Mouse (Mus musculus): Measurements from ENCODE around the gene Adamts9. TPM values are rescaled to one million over a fixed set of nuclear protein-coding genes. Genes with fewer than 3 reads are reported as not detected.

Gene Adamts9
- total and polyA plus RNA-seq, 3 experiments = not detected

DNA sequence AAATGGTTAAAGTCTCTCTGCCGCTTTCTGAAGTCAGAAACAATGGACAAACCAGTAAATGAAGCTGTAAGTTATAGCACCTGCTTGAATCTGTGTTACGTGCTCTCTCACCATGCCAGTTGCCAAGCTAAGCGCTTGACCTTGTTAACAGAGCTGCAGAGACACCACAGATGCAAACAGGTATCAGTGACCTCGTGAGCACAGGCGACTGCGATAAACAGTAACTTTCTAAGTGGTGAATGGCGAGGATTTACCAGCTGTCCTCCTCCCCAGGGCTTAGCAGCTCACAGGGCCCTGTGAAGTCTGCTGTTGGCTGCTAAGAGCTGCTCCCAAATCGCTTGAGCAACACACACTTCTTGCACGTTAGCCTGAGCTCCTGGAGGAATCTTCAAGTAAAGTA is 80.7 kb downstream of the Adamts9 start:
- Histone ChIP-seq H3K9me3 (replicated peaks; ENCODE audit: low read length) (peaks cover 62% of the 10 kb centered on the region), H3K27ac (ENCODE audit: insufficient read depth, low read depth) (no peak overlapping the region), H3K9ac (ENCODE audit: insufficient read depth, low read depth) (no peak overlapping the region), H3K4me2 (ENCODE audit: insufficient read depth, low read depth, poor library complexity, severe bottlenecking) (no peak overlapping the region), H3K36me3 (replicated peaks in 1 of 2; ENCODE audit: control insufficient read depth in 1 of 2, insufficient read depth in 1 of 2, low read length in 1 of 2) (no peaks in the 10 kb centered on the region), H3K4me3 (replicated peaks in 1 of 3; ENCODE audit: low read depth in 2 of 3, low read length in 2 of 3, poor library complexity in 1 of 3) (no peak overlapping the region), H3K27me3 (replicated peaks) (no peaks in the 10 kb centered on the region), H3K79me2 (replicated peaks; ENCODE audit: control insufficient read depth, extremely low read depth, insufficient read depth, poor library complexity, severe bottlenecking) (no peaks in the 10 kb centered on the region), H3K4me1 (ENCODE audit: control insufficient read depth in 1 of 2, insufficient read depth in 2 of 2) (no peaks in the 10 kb centered on the region)
- in situ Hi-C loops (cut with MboI; ENCODE audit: low pct_ligation_motif_present, low pct_unique_long_range_greater_than_20kb, low sequenced_read_pairs) = no loop called here
- dilution Hi-C loops (cut with MboI; ENCODE audit: extremely low pct_ligation_motif_present, extremely low pct_unique_long_range_greater_than_20kb, low sequenced_read_pairs) = no loop called here
- DNase-seq (ENCODE audit: extremely low read depth) = no peak
- TF ChIP-seq HCFC1 (IDR thresholded peaks at IDR 0.05; ENCODE audit: low read depth, low read length) (no peak), E2F4 (IDR thresholded peaks at IDR 0.05; ENCODE audit: insufficient replicate concordance, low read depth, low read length) (no peak), UBTF (IDR thresholded peaks at IDR 0.05; ENCODE audit: low read depth, low read length) (no peak)

DNA sequence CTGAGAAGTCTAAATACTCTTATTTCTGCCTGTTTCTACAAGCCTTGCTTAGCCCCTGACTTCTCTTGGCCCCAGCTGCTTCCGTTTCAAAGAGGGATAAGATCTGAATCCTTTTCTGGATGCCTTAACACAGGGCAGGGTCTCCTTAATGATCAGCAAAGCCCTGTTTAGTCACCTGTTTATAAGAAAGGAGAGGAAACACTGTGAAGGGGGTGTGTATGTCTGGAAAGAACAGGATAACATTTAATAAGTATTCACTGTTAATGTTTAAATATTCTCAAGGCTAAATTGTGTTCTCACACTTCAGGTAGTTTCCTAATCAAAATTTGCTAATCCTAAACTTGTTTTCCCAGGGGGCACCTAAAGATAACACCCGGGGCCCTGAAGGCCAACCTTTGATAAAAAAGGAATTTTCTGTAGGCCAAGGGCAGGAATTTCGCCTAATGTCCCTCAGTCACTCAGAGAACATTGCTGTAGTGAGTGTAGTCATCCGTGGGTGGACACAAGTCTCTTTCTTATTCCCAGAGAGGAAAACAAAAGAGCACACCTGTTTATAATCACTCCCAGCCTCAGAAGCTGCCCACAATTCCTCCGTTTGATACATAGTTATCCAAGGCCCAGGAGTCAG is 82.9 kb downstream of the Adamts9 start:
- in situ Hi-C loops (cut with MboI; ENCODE audit: low pct_ligation_motif_present, low pct_unique_long_range_greater_than_20kb, low sequenced_read_pairs) = no loop called here
- Histone ChIP-seq H3K27me3 (replicated peaks) (no peaks in the 10 kb centered on the region), H3K9me3 (replicated peaks; ENCODE audit: low read length) (peaks cover 65% of the 10 kb centered on the region), H3K4me3 (replicated peaks in 1 of 3; ENCODE audit: low read depth in 2 of 3, low read length in 2 of 3, poor library complexity in 1 of 3) (no peak overlapping the region), H3K27ac (ENCODE audit: insufficient read depth, low read depth) (no peak overlapping the region), H3K9ac (ENCODE audit: insufficient read depth, low read depth) (no peak overlapping the region), H3K36me3 (replicated peaks in 1 of 2; ENCODE audit: control insufficient read depth in 1 of 2, insufficient read depth in 1 of 2, low read length in 1 of 2) (no peaks in the 10 kb centered on the region), H3K79me2 (replicated peaks; ENCODE audit: control insufficient read depth, extremely low read depth, insufficient read depth, poor library complexity, severe bottlenecking) (no peaks in the 10 kb centered on the region), H3K4me1 (ENCODE audit: control insufficient read depth in 1 of 2, insufficient read depth in 2 of 2) (no peaks in the 10 kb centered on the region), H3K4me2 (ENCODE audit: insufficient read depth, low read depth, poor library complexity, severe bottlenecking) (no peak overlapping the region)
- dilution Hi-C loops (cut with MboI; ENCODE audit: extremely low pct_ligation_motif_present, extremely low pct_unique_long_range_greater_than_20kb, low sequenced_read_pairs) = no loop called here
- TF ChIP-seq KAT2A (IDR thresholded peaks at IDR 0.05; ENCODE audit: insufficient replicate concordance, low read length) (no peak), RAD21 (IDR thresholded peaks at IDR 0.05; ENCODE audit: low read depth, low read length) (no peak), USF1 (IDR thresholded peaks at IDR 0.05; ENCODE audit: low read depth, low read length) (no peak), JUND (conservative IDR thresholded peaks at IDR 0.05; ENCODE audit: low read depth, low read length) (no peak), HCFC1 (IDR thresholded peaks at IDR 0.05; ENCODE audit: low read depth, low read length) (no peak), MYC (IDR thresholded peaks at IDR 0.05; ENCODE audit: low read depth, low read length) (no peak), E2F4 (IDR thresholded peaks at IDR 0.05; ENCODE audit: insufficient replicate concordance, low read depth, low read length) (no peak), ZNF384 (IDR thresholded peaks at IDR 0.05; ENCODE audit: low read depth, low read length) (no peak), MXI1 (IDR thresholded peaks at IDR 0.05; ENCODE audit: low read depth, low read length) (no peak), MAFK (IDR thresholded peaks at IDR 0.05; ENCODE audit: insufficient replicate concordance, low read length) (no peak), SIN3A (IDR thresholded peaks at IDR 0.05; ENCODE audit: low read length) (no peak), ELF1 (IDR thresholded peaks at IDR 0.05; ENCODE audit: low read depth, low read length) (no peak), CHD2 (IDR thresholded peaks at IDR 0.05; ENCODE audit: low read length) (no peak), EP300 (IDR thresholded peaks at IDR 0.05; ENCODE audit: low read length) (no peak), ZMIZ1 (IDR thresholded peaks at IDR 0.05; ENCODE audit: low read depth, low read length) (no peak), MEF2A (IDR thresholded peaks at IDR 0.05; ENCODE audit: borderline replicate concordance, low read depth, low read length) (no peak), USF2 (conservative IDR thresholded peaks at IDR 0.05; ENCODE audit: low read depth, low read length) (no peak), UBTF (IDR thresholded peaks at IDR 0.05; ENCODE audit: low read depth, low read length) (no peak)
- DNase-seq (ENCODE audit: extremely low read depth) = no peak
